Mouse (Mus musculus) limb, embryonic 14.5 days (tissue): Measurements from ENCODE around the gene Sgf29. TPM values are rescaled to one million over a fixed set of nuclear protein-coding genes. Genes with fewer than 3 reads are reported as not detected.

Source experiments
- ATAC-seq: fragments of 200-750 bp; cut with Nextera tagmentation; 2 replicates; pipeline ENCODE4 v1.8.0; 2017; ENCODE audit warnings: low read depth, moderate number of reproducible peaks, moderate TSS enrichment; ENCODE audit not compliant: low FRiP score
- DNase-seq: peaks from one replicate; pipeline ENCODE4 v3.0.0-alpha.2; 2015; ENCODE audit warnings: low spot score
- H3K27ac ChIP-seq: fragments of 300-500 bp; sonication (generic); replicated peaks from 2 replicates; pipeline ENCODE4 v1.5.1; 2014; ENCODE audit warnings: low read depth, mild to moderate bottlenecking, low read length, moderate library complexity, mixed read lengths
- H3K27me3 ChIP-seq: fragments of 300-500 bp; sonication (generic); 2 replicates; pipeline ENCODE4 v1.6.1; 2014; ENCODE audit warnings: low read length, mixed read lengths; ENCODE audit not compliant: control insufficient read depth, insufficient read depth
- H3K36me3 ChIP-seq: fragments of 300-500 bp; sonication (generic); 2 replicates; pipeline ENCODE4 v1.6.1; 2014; ENCODE audit warnings: mild to moderate bottlenecking, low read length, moderate library complexity, mixed read lengths; ENCODE audit not compliant: control insufficient read depth, insufficient read depth
- H3K4me1 ChIP-seq: fragments of 300-500 bp; sonication (generic); 2 replicates; pipeline ENCODE4 v1.6.1; 2014; ENCODE audit warnings: antibody characterized with exemption, low read length, mixed read lengths; ENCODE audit not compliant: control insufficient read depth, insufficient read depth
- H3K4me2 ChIP-seq: fragments of 300-500 bp; sonication (generic); replicated peaks from 2 replicates; pipeline ENCODE4 v1.6.1; 2014; ENCODE audit warnings: low read depth, mild to moderate bottlenecking, low read length, moderate library complexity; ENCODE audit not compliant: severe bottlenecking
- H3K4me3 ChIP-seq: fragments of 300-500 bp; sonication (generic); replicated peaks from 2 replicates; pipeline ENCODE4 v1.5.1; 2014; ENCODE audit warnings: low read length
- H3K9ac ChIP-seq: fragments of 300-500 bp; sonication (generic); 2 replicates; pipeline ENCODE4 v1.6.1; 2014; ENCODE audit warnings: mild to moderate bottlenecking, low read depth, low read length, moderate library complexity; ENCODE audit not compliant: severe bottlenecking
- H3K9me3 ChIP-seq: fragments of 300-500 bp; sonication (generic); 2 replicates; pipeline ENCODE4 v1.6.1; 2016; ENCODE audit warnings: low read length; ENCODE audit not compliant: control insufficient read depth
- POLR2A ChIP-seq: fragments of 200-500 bp; IDR thresholded peaks from 2 replicates; pipeline ENCODE4 v1.8.0; 2012; ENCODE audit warnings: inconsistent platforms, mild to moderate bottlenecking, moderate library complexity, borderline replicate concordance; ENCODE audit not compliant: insufficient read depth, insufficient read length; ENCODE audit errors: extremely low read depth
- WGBS: fragments of 180-500 bp; shearing (Covaris S2); extraction: QIAGEN DNeasy Blood & Tissue Kit; methylation state at CpG from one replicate; pipeline ENCODE4 v1.1.7; 2014; 5-methylcytosine and 5-hydroxymethylcytosine counted together
- polyA plus RNA-seq, 2 experiments: library from polyadenylated mRNA; depleted of rRNA in 1 of 2; stranded (reverse) in 1 of 2; unstranded in 1 of 2; fragments of >200 nt; fragmentation: Nextera tagmentation in 1 of 2; extraction: Ambion mirVana in 1 of 2; gene quantifications; 2 replicates each; pipeline versions ENCODE4 v1.2.1 to v1.2.3; 2012 to 2014

Sgf29 gene
- polyA plus RNA-seq, 2 experiments: 49.8 to 56.0 TPM

DNA sequence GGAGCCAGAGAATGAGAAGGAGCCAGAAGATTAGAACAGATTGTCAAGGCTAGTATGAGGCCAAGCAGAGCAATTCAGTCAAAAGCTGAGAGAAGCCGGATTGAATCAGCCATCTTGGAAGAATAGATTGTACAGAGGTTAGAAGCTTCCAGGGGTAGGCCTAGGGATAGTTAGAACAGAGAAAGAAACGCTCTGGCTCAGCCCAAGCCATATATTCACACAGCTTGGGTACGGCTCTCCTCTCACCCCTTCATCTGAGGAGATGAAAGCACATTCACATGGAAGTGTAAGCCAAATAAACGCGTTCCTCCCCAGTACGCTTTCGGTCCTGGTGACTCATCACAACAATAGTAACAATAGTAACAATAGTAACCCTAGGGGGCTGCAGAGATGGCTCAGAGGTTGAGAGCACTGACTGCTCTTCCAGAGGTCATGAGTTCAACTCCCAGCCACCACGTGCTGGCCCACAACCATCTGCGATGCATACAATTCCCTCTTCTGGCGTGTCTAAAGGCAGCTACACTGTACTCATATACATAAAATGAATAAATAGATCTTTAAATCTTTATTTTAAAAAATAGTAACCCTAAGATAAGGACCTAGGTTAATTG lies 45.4 kb downstream of the Sgf29 start:
- DNase-seq (no peak), ATAC-seq (no peak)
- peak overlapping the region; percentile 82 for H3K4me2 ChIP-seq
- TF ChIP-seq POLR2A: no peak
- H3K4me1 ChIP-seq: peaks cover 17% of the 10 kb centered on the region
- H3K9me3 ChIP-seq: no peaks in the 10 kb centered on the region
- H3K36me3 ChIP-seq: peaks cover 30% of the 10 kb centered on the region
- no peaks in the 10 kb centered on the region for H3K27me3 ChIP-seq
- H3K4me3 ChIP-seq: peak overlapping the region; percentile 81
- H3K27ac ChIP-seq: no peak overlapping the region
- WGBS: 46% methylated on average over 10 of the region's 10 CpGs
- peak overlapping the region; percentile 88 for H3K9ac ChIP-seq

DNA sequence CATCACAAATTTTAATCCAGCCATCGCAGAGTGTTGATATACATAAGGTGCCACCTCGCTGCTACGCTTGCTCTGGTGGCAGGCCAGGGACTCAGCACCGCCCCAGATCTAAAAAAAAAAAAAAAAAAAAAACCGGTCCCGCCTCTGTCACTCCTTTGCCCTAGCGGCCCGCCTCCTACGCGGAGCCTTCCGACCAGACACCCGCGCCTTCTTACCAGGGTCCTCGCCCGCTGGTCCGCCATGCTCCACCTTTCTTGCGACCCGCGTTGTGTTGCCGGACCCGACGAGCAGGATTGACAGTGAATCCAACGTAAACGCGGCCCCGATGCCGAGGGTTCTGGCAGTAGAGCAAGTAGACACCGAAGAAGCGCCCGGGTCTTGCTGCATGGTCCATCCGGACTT lies 46.1 kb downstream of the Sgf29 start, which contains the start of gene Bola2:
Gene Bola2 (plus strand): TSS at position 192 of the 402 bp plus-strand sequence.
- WGBS: under 1% methylated on average over 28 of the region's 31 CpGs

DNA sequence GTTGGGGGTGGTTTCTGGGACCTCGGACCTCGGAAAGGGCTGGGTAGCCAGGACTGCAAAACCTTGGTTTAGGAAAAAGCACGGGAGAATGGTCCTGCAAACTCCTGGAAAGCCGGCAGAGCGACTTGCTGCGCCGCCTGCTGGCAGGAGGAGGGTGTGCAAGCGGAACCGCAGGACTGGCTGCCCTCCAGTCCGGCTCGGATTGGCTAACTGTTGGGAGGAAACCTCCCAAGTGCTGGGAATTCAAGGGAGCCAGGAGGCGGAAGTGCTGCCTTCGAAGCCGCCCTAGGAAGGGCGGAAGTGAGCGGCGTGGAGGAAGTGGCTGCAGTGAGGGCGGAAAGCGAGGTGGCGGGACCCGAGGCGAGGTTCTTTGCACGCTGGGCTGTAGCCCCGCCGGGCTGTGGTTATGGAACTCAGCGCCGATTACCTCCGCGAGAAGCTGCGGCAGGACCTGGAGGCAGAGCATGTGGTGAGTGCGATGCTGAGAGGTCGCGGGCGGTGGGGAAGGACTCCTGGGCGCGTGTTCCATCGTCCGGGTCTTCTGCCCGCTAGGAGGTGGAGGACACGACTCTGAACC lies 46.6 kb downstream of the Sgf29 start, which contains the start of gene Slx1b:
Gene Slx1b (minus strand): TSS at position 154 of the 577 bp plus-strand sequence.
- Histone ChIP-seq H3K36me3 (peaks cover 24% of the 10 kb centered on the region), H3K27me3 (no peaks in the 10 kb centered on the region), H3K4me3 (peak within 1 kb of the TSS; percentile 81), H3K4me2 (peak within 1 kb of the TSS; percentile 82), H3K4me1 (peaks cover 17% of the 10 kb centered on the region), H3K9ac (peak within 1 kb of the TSS; percentile 88), H3K27ac (peak within 1 kb of the TSS; percentile 94), H3K9me3 (no peaks in the 10 kb centered on the region)
- DNase-seq (peak; percentile 96), ATAC-seq (peak; percentile 96)
- TF ChIP-seq POLR2A: peak; percentile 66; the same call in 1 of the 2 replicates
- 1% methylated on average over 30 of the region's 40 CpGs for WGBS

More for the DNA sequence above, 46.1 kb downstream of the Sgf29 start, which contains the start of gene Bola2:
- ATAC-seq: peak; percentile 56
- Histone ChIP-seq H3K9me3 (no peaks in the 10 kb centered on the region), H3K27me3 (no peaks in the 10 kb centered on the region), H3K27ac (peak within 1 kb of the TSS; percentile 94), H3K4me3 (peak within 1 kb of the TSS; percentile 81), H3K9ac (peak within 1 kb of the TSS; percentile 88), H3K36me3 (peaks cover 26% of the 10 kb centered on the region), H3K4me2 (peak within 1 kb of the TSS; percentile 82), H3K4me1 (peaks cover 17% of the 10 kb centered on the region)
- no peak for TF ChIP-seq POLR2A
- DNase-seq: peak; percentile 57

GRCm38 (mm10) chr7:126696303-126696702 lies 47.2 kb downstream of the Sgf29 start:
- 2% methylated on average over 17 of the region's 17 CpGs for WGBS
- ATAC-seq (no peak), DNase-seq (no peak)
- no peaks in the 10 kb centered on the region for H3K27me3 ChIP-seq
- peak overlapping the region; percentile 72 for H3K9ac ChIP-seq
- H3K9me3 ChIP-seq: no peaks in the 10 kb centered on the region
- H3K4me1 ChIP-seq: peaks cover 17% of the 10 kb centered on the region
- H3K27ac ChIP-seq: 0 out of 2 replicates have a peak overlapping the region, but pooled peaks have one; percentile 38
- H3K4me2 ChIP-seq: peak overlapping the region; percentile 82
- TF ChIP-seq POLR2A: no peak
- peaks cover 18% of the 10 kb centered on the region for H3K36me3 ChIP-seq
- H3K4me3 ChIP-seq: peak overlapping the region; percentile 81

DNA sequence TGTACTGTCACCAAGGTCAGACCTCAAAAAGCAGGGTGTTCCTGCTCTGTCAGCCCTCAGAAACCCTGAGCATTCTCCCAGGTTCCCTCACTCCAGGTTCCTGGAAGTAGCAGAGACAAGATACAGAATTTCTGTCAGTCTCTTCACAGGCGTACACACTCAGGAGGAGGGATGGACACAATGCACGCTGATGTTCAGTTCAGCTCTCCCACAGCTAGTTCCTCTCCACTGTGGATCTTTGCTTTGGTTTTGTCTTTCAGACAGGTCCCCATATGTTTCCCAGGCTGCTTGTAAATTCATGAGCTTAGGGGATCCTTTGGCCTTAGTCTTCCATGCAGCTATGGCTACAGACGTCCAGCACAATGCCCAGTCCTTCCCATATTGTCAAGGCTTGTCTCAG lies 47.8 kb downstream of the Sgf29 start:
- H3K27me3 ChIP-seq: no peaks in the 10 kb centered on the region
- H3K27ac ChIP-seq: no peak overlapping the region
- WGBS: 66% methylated on average over 3 of the region's 3 CpGs
- peak overlapping the region; percentile 72; the same call in 1 of the 2 replicates for H3K9ac ChIP-seq
- no peak for TF ChIP-seq POLR2A
- H3K4me3 ChIP-seq: peak overlapping the region; percentile 81
- peaks cover 17% of the 10 kb centered on the region for H3K4me1 ChIP-seq
- ATAC-seq (no peak), DNase-seq (no peak)
- H3K4me2 ChIP-seq: peak overlapping the region; percentile 82
- no peaks in the 10 kb centered on the region for H3K9me3 ChIP-seq
- peaks cover 12% of the 10 kb centered on the region for H3K36me3 ChIP-seq
